Mouse (Mus musculus): Measurements from ENCODE around the gene Oaz3. TPM values are rescaled to one million over a fixed set of nuclear protein-coding genes. Genes with fewer than 3 reads are reported as not detected.

Oaz3 gene
- polyA plus RNA-seq, 1 experiment = 0.08 TPM

DNA sequence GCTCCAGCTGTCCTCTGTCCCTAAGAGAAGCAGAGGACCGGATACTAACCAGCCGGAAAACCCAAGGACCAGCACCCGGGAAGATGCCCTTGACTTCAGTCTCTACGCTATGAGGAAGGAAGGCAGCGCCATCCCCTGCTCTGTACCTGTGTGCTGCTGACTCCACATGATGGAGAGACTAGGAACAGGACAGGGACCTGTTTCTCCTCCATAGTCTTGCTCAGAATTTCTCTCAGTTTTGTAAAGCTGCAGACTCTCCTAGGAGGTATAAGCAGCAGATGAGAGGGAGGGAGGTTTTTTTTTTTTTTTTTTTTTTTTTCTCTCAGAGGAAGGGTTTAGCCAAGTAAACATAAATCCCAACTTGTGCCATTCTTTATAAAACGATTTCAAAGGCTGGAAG lies 45.5 kb downstream of the Oaz3 start, which contains the start of gene Lingo4:
TSS of gene Lingo4 (plus strand) at position 301 of the 400 bp plus-strand sequence.
- H3K27me3 ChIP-seq (ENCODE audit: control insufficient read depth, insufficient read depth, insufficient read length) = peaks cover 41% of the 10 kb centered on the region
- TF ChIP-seq FOSL1 (IDR thresholded peaks at IDR 0.05; ENCODE audit: insufficient read depth, low read length, poor library complexity, severe bottlenecking) = no peak
- TF ChIP-seq CEBPB (IDR thresholded peaks at IDR 0.05; ENCODE audit: low read depth) = no peak
- TF ChIP-seq MYOG (IDR thresholded peaks at IDR 0.05; ENCODE audit: control insufficient read depth, extremely low read depth, insufficient read length) = no peak
- no peak for TF ChIP-seq MYOD1 (IDR thresholded peaks at IDR 0.05; ENCODE audit: control insufficient read depth, insufficient read length, low read depth)
- no peak for TF ChIP-seq CTCF (IDR thresholded peaks at IDR 0.05; ENCODE audit: control insufficient read depth, insufficient read depth, insufficient read length)
- no peak for TF ChIP-seq MAX (IDR thresholded peaks at IDR 0.05)
- no peak for TF ChIP-seq USF1 (IDR thresholded peaks at IDR 0.05; ENCODE audit: low read depth)

GRCm38 (mm10) chr3:94396851-94397250 lies 46.9 kb downstream of the Oaz3 start:
- peaks cover 40% of the 10 kb centered on the region for H3K27me3 ChIP-seq (ENCODE audit: control insufficient read depth, insufficient read depth, insufficient read length)
- H3ac ChIP-seq (ENCODE audit: control insufficient read depth, insufficient read length, low read depth) = no peak overlapping the region
- no peaks in the 10 kb centered on the region for H3K79me3 ChIP-seq (ENCODE audit: low read depth)
- H3K4me3 ChIP-seq (ENCODE audit: insufficient read depth, poor library complexity, severe bottlenecking) = no peak overlapping the region
- no peaks in the 10 kb centered on the region for H3K79me2 ChIP-seq (ENCODE audit: control insufficient read depth, insufficient read depth)
- no peaks in the 10 kb centered on the region for H3K36me3 ChIP-seq (ENCODE audit: control insufficient read depth, insufficient read depth)
- TF ChIP-seq MYOD1 (IDR thresholded peaks at IDR 0.05; ENCODE audit: control insufficient read depth, insufficient read length, low read depth) (no peak), USF1 (IDR thresholded peaks at IDR 0.05; ENCODE audit: low read depth) (no peak)

More for the DNA sequence above, 45.5 kb downstream of the Oaz3 start, which contains the start of gene Lingo4:
- Histone ChIP-seq H3K79me3 (ENCODE audit: low read depth) (no peaks in the 10 kb centered on the region), H3K36me3 (ENCODE audit: control insufficient read depth, insufficient read depth) (no peaks in the 10 kb centered on the region), H3K79me2 (ENCODE audit: control insufficient read depth, insufficient read depth) (no peaks in the 10 kb centered on the region), H3ac (ENCODE audit: control insufficient read depth, insufficient read length, low read depth) (no peak within 1 kb of the TSS), H3K4me3 (ENCODE audit: insufficient read depth, poor library complexity, severe bottlenecking) (no peak within 1 kb of the TSS)

DNA sequence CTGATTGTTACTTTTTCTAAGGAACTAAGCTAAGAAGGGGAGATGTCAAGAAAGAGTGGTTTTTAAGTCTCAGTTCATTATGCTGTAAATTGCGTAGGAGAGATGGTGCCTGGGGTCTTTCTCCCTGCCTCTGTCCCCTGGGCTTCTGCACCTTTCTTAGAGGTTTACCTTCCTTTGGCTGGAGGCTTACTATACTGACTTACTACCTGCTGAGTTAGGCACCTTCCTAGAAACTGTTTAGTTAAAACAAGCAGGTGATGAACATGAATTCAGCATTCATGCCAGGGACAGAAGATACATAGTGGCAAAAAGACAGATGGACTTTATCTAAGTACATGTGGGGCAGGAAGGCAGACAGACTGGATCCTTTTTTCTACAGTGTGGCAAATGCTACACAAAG lies 47.4 kb downstream of the Oaz3 start:
- H3K79me3 ChIP-seq (ENCODE audit: low read depth) = no peaks in the 10 kb centered on the region
- TF ChIP-seq MYOD1 (IDR thresholded peaks at IDR 0.05; ENCODE audit: control insufficient read depth, insufficient read length, low read depth) (no peak), FOSL1 (IDR thresholded peaks at IDR 0.05; ENCODE audit: insufficient read depth, low read length, poor library complexity, severe bottlenecking) (no peak), USF1 (IDR thresholded peaks at IDR 0.05; ENCODE audit: low read depth) (no peak)

GRCm38 (mm10) chr3:94393049-94393448 lies 50.7 kb downstream of the Oaz3 start:
- no peaks in the 10 kb centered on the region for H3K79me3 ChIP-seq (ENCODE audit: low read depth)
- TF ChIP-seq USF1 (IDR thresholded peaks at IDR 0.05; ENCODE audit: low read depth) = no peak
- TF ChIP-seq CTCF (IDR thresholded peaks at IDR 0.05; ENCODE audit: control insufficient read depth, insufficient read depth, insufficient read length) = no peak
- no peak for TF ChIP-seq MYOG (IDR thresholded peaks at IDR 0.05; ENCODE audit: control insufficient read depth, extremely low read depth, insufficient read length)
- no peak for TF ChIP-seq CEBPB (IDR thresholded peaks at IDR 0.05; ENCODE audit: low read depth)
- no peaks in the 10 kb centered on the region for H3K36me3 ChIP-seq (ENCODE audit: control insufficient read depth, insufficient read depth)
- H3K27me3 ChIP-seq (ENCODE audit: control insufficient read depth, insufficient read depth, insufficient read length) = peaks cover 23% of the 10 kb centered on the region
- H3K79me2 ChIP-seq (ENCODE audit: control insufficient read depth, insufficient read depth) = no peaks in the 10 kb centered on the region
- no peak overlapping the region for H3K4me3 ChIP-seq (ENCODE audit: insufficient read depth, poor library complexity, severe bottlenecking)
- no peak overlapping the region for H3ac ChIP-seq (ENCODE audit: control insufficient read depth, insufficient read length, low read depth)

More for the DNA sequence above, 47.4 kb downstream of the Oaz3 start:
- Histone ChIP-seq H3ac (ENCODE audit: control insufficient read depth, insufficient read length, low read depth) (no peak overlapping the region), H3K79me2 (ENCODE audit: control insufficient read depth, insufficient read depth) (no peaks in the 10 kb centered on the region), H3K4me3 (ENCODE audit: insufficient read depth, poor library complexity, severe bottlenecking) (no peak overlapping the region), H3K27me3 (ENCODE audit: control insufficient read depth, insufficient read depth, insufficient read length) (peaks cover 37% of the 10 kb centered on the region), H3K36me3 (ENCODE audit: control insufficient read depth, insufficient read depth) (no peaks in the 10 kb centered on the region)

- Histone ChIP-seq H3K36me3 (ENCODE audit: control insufficient read depth, insufficient read depth) (no peaks in the 10 kb centered on the region), H3K79me3 (ENCODE audit: low read depth) (no peaks in the 10 kb centered on the region), H3ac (ENCODE audit: control insufficient read depth, insufficient read length, low read depth) (no peak overlapping the region), H3K4me3 (ENCODE audit: insufficient read depth, poor library complexity, severe bottlenecking) (no peak overlapping the region), H3K79me2 (ENCODE audit: control insufficient read depth, insufficient read depth) (no peaks in the 10 kb centered on the region), H3K27me3 (ENCODE audit: control insufficient read depth, insufficient read depth, insufficient read length) (peaks cover 23% of the 10 kb centered on the region)
- TF ChIP-seq MYOD1 (IDR thresholded peaks at IDR 0.05; ENCODE audit: control insufficient read depth, insufficient read length, low read depth) = no peak
- no peak for TF ChIP-seq CTCF (IDR thresholded peaks at IDR 0.05; ENCODE audit: control insufficient read depth, insufficient read depth, insufficient read length)
- no peak for TF ChIP-seq MAX (IDR thresholded peaks at IDR 0.05)
- TF ChIP-seq USF1 (IDR thresholded peaks at IDR 0.05; ENCODE audit: low read depth) = no peak
- TF ChIP-seq MYOG (IDR thresholded peaks at IDR 0.05; ENCODE audit: control insufficient read depth, extremely low read depth, insufficient read length) = no peak
- TF ChIP-seq CEBPB (IDR thresholded peaks at IDR 0.05; ENCODE audit: low read depth) = no peak
- TF ChIP-seq FOSL1 (IDR thresholded peaks at IDR 0.05; ENCODE audit: insufficient read depth, low read length, poor library complexity, severe bottlenecking) = no peak
Measured at GRCm38 (mm10) chr3:94392128-94392527, 51.6 kb downstream of the Oaz3 start.

- TF ChIP-seq MAX (IDR thresholded peaks at IDR 0.05) (no peak), USF1 (IDR thresholded peaks at IDR 0.05; ENCODE audit: low read depth) (no peak), FOSL1 (IDR thresholded peaks at IDR 0.05; ENCODE audit: insufficient read depth, low read length, poor library complexity, severe bottlenecking) (no peak), CTCF (IDR thresholded peaks at IDR 0.05; ENCODE audit: control insufficient read depth, insufficient read depth, insufficient read length) (no peak), CEBPB (IDR thresholded peaks at IDR 0.05; ENCODE audit: low read depth) (no peak), MYOD1 (IDR thresholded peaks at IDR 0.05; ENCODE audit: control insufficient read depth, insufficient read length, low read depth) (no peak), MYOG (IDR thresholded peaks at IDR 0.05; ENCODE audit: control insufficient read depth, extremely low read depth, insufficient read length) (no peak)
- H3K27me3 ChIP-seq (ENCODE audit: control insufficient read depth, insufficient read depth, insufficient read length) = peaks cover 18% of the 10 kb centered on the region
- no peak overlapping the region for H3K4me3 ChIP-seq (ENCODE audit: insufficient read depth, poor library complexity, severe bottlenecking)
- no peaks in the 10 kb centered on the region for H3K79me2 ChIP-seq (ENCODE audit: control insufficient read depth, insufficient read depth)
- no peak overlapping the region for H3ac ChIP-seq (ENCODE audit: control insufficient read depth, insufficient read length, low read depth)
- H3K36me3 ChIP-seq (ENCODE audit: control insufficient read depth, insufficient read depth) = no peaks in the 10 kb centered on the region
- H3K79me3 ChIP-seq (ENCODE audit: low read depth) = no peaks in the 10 kb centered on the region
Measured at GRCm38 (mm10) chr3:94391001-94391400, 52.7 kb downstream of the Oaz3 start.
